9 mouse cellular contexts compared by ENCODE assay signal in the genomic region with DNA sequence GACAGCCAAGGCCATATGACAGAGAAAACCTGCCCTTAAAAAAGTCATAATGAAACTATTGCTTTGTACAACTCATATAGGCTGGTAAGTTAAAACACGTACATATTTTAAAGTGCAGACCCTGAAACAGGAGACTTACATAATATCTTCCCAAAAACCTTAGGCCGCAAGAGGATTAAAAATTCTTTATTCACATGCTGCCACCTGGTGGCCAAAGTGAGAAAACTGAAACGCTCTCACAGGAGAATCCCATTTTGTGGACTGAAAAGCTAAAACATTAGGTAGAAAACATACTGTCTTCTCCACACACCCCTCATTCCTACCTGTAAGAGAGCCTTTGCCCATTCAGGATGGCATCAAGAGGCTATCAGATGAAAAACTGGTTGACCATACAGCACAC. TPM values are rescaled to one million over a fixed set of nuclear protein-coding genes. Genes with fewer than 3 reads are reported as not detected.
DNase-seq lines count a peak whose midpoint lies in the region; ATAC-seq and TF ChIP-seq lines count a peak whose summit lies in the region.
"Had no signal": no experiment of that assay in that cellular context is flagged by ENCODE, and none has a peak within 500 bp of the region (broad histone marks: within the 10 kb centered on the region; RNA-seq: fewer than 3 reads in every experiment).

No protein-coding gene starts in this region.

- 21% methylated on average over 3 of the region's 3 CpGs for WGBS in forebrain, embryonic 14.5 days
- WGBS in forebrain, embryonic 10.5 days, result 36% methylated on average over 3 of the region's 3 CpGs
- 9% methylated on average over 3 of the region's 3 CpGs for WGBS in stomach, postnatal 0 days

- H3K4me2 ChIP-seq in forebrain, embryonic 14.5 days (ENCODE audit: low read length), result no peak overlapping the region
- no peak overlapping the region for H3K4me2 ChIP-seq in stomach, postnatal 0 days (replicated peaks; ENCODE audit: low read depth)
- H3K4me2 ChIP-seq: limb, embryonic 13.5 days had no signal

- H3K27ac ChIP-seq in forebrain, embryonic 14.5 days (ENCODE audit: low read depth, low read length), result no peak overlapping the region
- H3K27ac ChIP-seq in forebrain, embryonic 10.5 days, result no peak overlapping the region
- no peak overlapping the region for H3K27ac ChIP-seq in stomach, postnatal 0 days (replicated peaks)
- H3K27ac ChIP-seq: limb, embryonic 13.5 days had no signal

- TF ChIP-seq CTCF in stomach, postnatal 0 days (IDR thresholded peaks at IDR 0.05; ENCODE audit: low read depth), result peak; percentile 82

- no peak overlapping the region for H3K4me3 ChIP-seq in forebrain, embryonic 14.5 days (ENCODE audit: low read depth, low read length)
- no peak overlapping the region for H3K4me3 ChIP-seq in forebrain, embryonic 10.5 days
- no peak overlapping the region for H3K4me3 ChIP-seq in stomach, postnatal 0 days (ENCODE audit: low read depth, low read length)
- H3K4me3 ChIP-seq: limb, embryonic 13.5 days had no signal

- ATAC-seq in forebrain, embryonic 14.5 days, result peak; percentile 32
- ATAC-seq in stomach, postnatal 0 days (ENCODE audit: low FRiP score, low TSS enrichment), result no peak

- TF ChIP-seq EP300 in stomach, postnatal 0 days (optimal IDR thresholded peaks at IDR 0.05), result no peak

- 0 out of 2 replicates have a peak, but pooled peaks cover 3% of the 10 kb centered on the region for H3K4me1 ChIP-seq in forebrain, embryonic 14.5 days (ENCODE audit: control insufficient read depth, insufficient read depth, low read length)
- H3K4me1 ChIP-seq in forebrain, embryonic 10.5 days, result peaks cover 7% of the 10 kb centered on the region
- no peaks in the 10 kb centered on the region for H3K4me1 ChIP-seq in stomach, postnatal 0 days (replicated peaks; ENCODE audit: control insufficient read depth, insufficient read depth)

- peak; percentile 86 for DNase-seq in forebrain, embryonic 14.5 days (ENCODE audit: low spot score)
- no peak for DNase-seq in forebrain, embryonic 10.5 days (ENCODE audit: extremely low spot score, low spot score)
- peak; percentile 28 for DNase-seq in CD4-positive helper T cell, adult 2 months (ENCODE audit: low read depth, low spot score)
- DNase-seq in c-Kit-positive CD71-positive TER-119-positive erythroid progenitor cells, embryonic 14.5 days (ENCODE audit: low spot score), result peak; percentile 47
- DNase-seq in frontal cortex, postnatal 14 days (ENCODE audit: low spot score in 2 of 2), result peak; percentile 31 to 71
- peak; percentile 75 to 77 for DNase-seq in kidney, postnatal 4 days
- DNase-seq in lung, postnatal 25 days (ENCODE audit: low spot score), result peak; percentile 33
- DNase-seq in stomach, postnatal 0 days (ENCODE audit: low spot score), result peak; percentile 38

- H3K9ac ChIP-seq in forebrain, embryonic 14.5 days (ENCODE audit: low read length), result no peak overlapping the region
- no peak overlapping the region for H3K9ac ChIP-seq in stomach, postnatal 0 days (ENCODE audit: low read length)
- H3K9ac ChIP-seq: limb, embryonic 13.5 days had no signal

- H3K36me3 ChIP-seq in forebrain, embryonic 14.5 days (ENCODE audit: control insufficient read depth, insufficient read depth, low read length), result peaks cover 16% of the 10 kb centered on the region
- H3K36me3 ChIP-seq in forebrain, embryonic 10.5 days (replicated peaks), result peaks cover 21% of the 10 kb centered on the region
- H3K36me3 ChIP-seq in stomach, postnatal 0 days (ENCODE audit: control insufficient read depth, insufficient read depth, low read length), result peaks cover 3% of the 10 kb centered on the region; the same call in 1 of the 2 replicates

- no peaks in the 10 kb centered on the region for H3K9me3 ChIP-seq in forebrain, embryonic 14.5 days (replicated peaks; ENCODE audit: control insufficient read depth, low read length)
- no peaks in the 10 kb centered on the region for H3K9me3 ChIP-seq in forebrain, embryonic 10.5 days
- H3K9me3 ChIP-seq in stomach, postnatal 0 days (ENCODE audit: control insufficient read depth, low read length), result no peaks in the 10 kb centered on the region
- H3K9me3 ChIP-seq: limb, embryonic 13.5 days had no signal

- H3K27me3 ChIP-seq in forebrain, embryonic 14.5 days (replicated peaks; ENCODE audit: control insufficient read depth, insufficient read depth, low read length), result no peaks in the 10 kb centered on the region
- H3K27me3 ChIP-seq in forebrain, embryonic 10.5 days (ENCODE audit: poor library complexity, severe bottlenecking), result no peaks in the 10 kb centered on the region
- H3K27me3 ChIP-seq in stomach, postnatal 0 days (ENCODE audit: control insufficient read depth, insufficient read depth, low read length), result no peaks in the 10 kb centered on the region

RNA-seq across cellular contexts. Expression of gene Aptx, which starts 21.1 kb away (rescaled TPM):
- 59.1 and 59.5 TPM in 2 replicates for polyA plus RNA-seq in forebrain, embryonic 14.5 days (2014; fragmentation: Nextera tagmentation; extraction: Ambion mirVana)
- polyA plus RNA-seq in forebrain, embryonic 10.5 days (2016; fragmentation: Nextera tagmentation; extraction: Ambion mirVana), result 34.6 and 36.3 TPM in 2 replicates
- polyA plus RNA-seq in stomach, postnatal 0 days (2015; fragmentation: Nextera tagmentation; extraction: Ambion mirVana), result 21.2 and 24.0 TPM in 2 replicates

RNA-seq across cellular contexts. Expression of gene Dnaja1, which starts 40.0 kb away (rescaled TPM):
- 657 and 755 TPM in 2 replicates for polyA plus RNA-seq in forebrain, embryonic 14.5 days (2014; fragmentation: Nextera tagmentation; extraction: Ambion mirVana)
- polyA plus RNA-seq in forebrain, embryonic 10.5 days (2016; fragmentation: Nextera tagmentation; extraction: Ambion mirVana), result 570 and 635 TPM in 2 replicates
- 185 and 203 TPM in 2 replicates for polyA plus RNA-seq in stomach, postnatal 0 days (2015; fragmentation: Nextera tagmentation; extraction: Ambion mirVana)
